Mouse (Mus musculus): ENCODE data around the gene Gm17409.

GRCm38 (mm10) chr2:58516920-58517319, 47.0 kb downstream of the Gm17409 start:
- TF ChIP-seq CTCF (IDR thresholded peaks at IDR 0.05; ENCODE audit: low read depth) (no peak), EP300 (IDR thresholded peaks at IDR 0.05; ENCODE audit: low read depth) (no peak)
